Mouse (Mus musculus) testis, adult 2 months (tissue): ENCODE measurements around the gene Rho.

ENCODE experiments used
- CTCF ChIP-seq: fragments of 200-500 bp; IDR thresholded peaks from 2 replicates; pipeline ENCODE4 v1.5.1; 2012; ENCODE audit warnings: low read depth, mild to moderate bottlenecking, inconsistent platforms, low read length, moderate library complexity; ENCODE audit not compliant: control insufficient read depth, insufficient read depth, insufficient replicate concordance
- POLR2A ChIP-seq: fragments of 200-500 bp; IDR thresholded peaks from 2 replicates; pipeline ENCODE4 v1.6.1; 2012; ENCODE audit warnings: low read depth, mild to moderate bottlenecking, inconsistent platforms, low read length, moderate library complexity; ENCODE audit not compliant: control insufficient read depth

DNA sequence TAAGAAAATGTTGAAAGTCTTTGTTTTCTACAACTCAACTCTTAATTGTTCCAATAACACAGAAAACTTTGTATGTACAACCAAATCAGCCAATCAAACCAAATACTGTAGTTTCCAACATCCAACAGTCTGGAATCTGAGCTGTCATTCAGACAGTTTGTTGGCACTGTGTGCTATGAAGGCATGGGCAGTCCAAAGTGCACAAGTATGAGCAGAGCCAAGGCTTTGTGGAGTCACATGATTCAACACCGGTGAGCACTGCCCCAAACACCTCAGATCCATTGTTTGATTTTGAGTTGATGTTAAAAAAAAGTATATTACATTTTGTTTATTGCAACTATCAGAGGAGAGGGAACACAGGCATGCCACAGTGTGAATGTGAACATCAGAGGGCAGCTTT, 9.1 kb downstream of the Rho start:
- TF ChIP-seq POLR2A (no peak), CTCF (no peak)
